Mouse (Mus musculus) CH12.LX (cell line): ENCODE data around the gene Fuz.

Experiments used
- GABPA ChIP-seq: IDR thresholded peaks from 2 replicates; pipeline ENCODE4 v1.6.1; 2012; ENCODE audit warnings: low read depth, low read length, improper control_type of control experiment, inconsistent platforms; ENCODE audit not compliant: insufficient replicate concordance
- NELFE ChIP-seq: IDR thresholded peaks from 2 replicates; pipeline ENCODE4 v1.6.1; 2011; ENCODE audit warnings: low read depth, low read length, improper control_type of control experiment
- PAX5 ChIP-seq: IDR thresholded peaks from 2 replicates; pipeline ENCODE4 v1.6.1; 2012; ENCODE audit warnings: low read length, inconsistent platforms, mixed read lengths
- POLR2A ChIP-seq: IDR thresholded peaks from 2 replicates; pipeline ENCODE4 v1.6.1; 2011; ENCODE audit warnings: low read depth, mild to moderate bottlenecking, improper control_type of control experiment, low read length
- RCOR1 ChIP-seq: conservative IDR thresholded peaks from 2 replicates; pipeline ENCODE4 v1.6.1; 2012; ENCODE audit warnings: low read depth, mild to moderate bottlenecking, inconsistent platforms, low read length, improper control_type of control experiment
- TCF12 ChIP-seq: IDR thresholded peaks from 2 replicates; pipeline ENCODE4 v1.6.1; 2014; ENCODE audit warnings: low read depth, mild to moderate bottlenecking, inconsistent platforms, low read length, improper control_type of control experiment
- USF1 ChIP-seq: IDR thresholded peaks from 2 replicates; pipeline ENCODE4 v1.6.1; 2014; ENCODE audit warnings: low read depth, mild to moderate bottlenecking, inconsistent platforms, low read length, improper control_type of control experiment
- ZC3H11A ChIP-seq: IDR thresholded peaks from 2 replicates; pipeline ENCODE4 v1.6.1; 2012; ENCODE audit warnings: low read depth, mild to moderate bottlenecking, inconsistent platforms, low read length, improper control_type of control experiment

- TF ChIP-seq RCOR1 (no peak), TCF12 (no peak), ZC3H11A (no peak), GABPA (no peak), USF1 (no peak), PAX5 (no peak), POLR2A (no peak), NELFE (no peak)
Measured at GRCm38 (mm10) chr7:44867802-44868201, 28.1 kb upstream of the Fuz start.
